Mouse (Mus musculus) spleen, postnatal 36 days (tissue): ENCODE measurements around the gene Tgfbr3.
"Not testable (repeated sequence)": the region's sequence is repeated elsewhere in the genome, so short reads cannot be mapped to it uniquely, and the experiment has no call there.

ENCODE experiments used
- DNase-seq, 2 experiments: peaks; one replicate each; pipeline ENCODE4 v3.0.0; 2022; ENCODE audit warnings: low spot score in 2 of 2, mixed read lengths in 1 of 2

Tgfbr3 gene

GRCm38 (mm10) chr5:107282561-107283307 is 6.7 kb downstream of the Tgfbr3 start:
- DNase-seq = no peak

- DNase-seq = no peak
These were observed 10.2 kb downstream of the Tgfbr3 start for GRCm38 (mm10) chr5:107279263-107279662.

GRCm38 (mm10) chr5:107276186-107276585 is 13.2 kb downstream of the Tgfbr3 start:
- no peak for DNase-seq

GRCm38 (mm10) chr5:107272252-107273028 is 17.0 kb downstream of the Tgfbr3 start:
- DNase-seq = no peak

GRCm38 (mm10) chr5:107269006-107269328 is 20.5 kb downstream of the Tgfbr3 start:
- DNase-seq = no peak

GRCm38 (mm10) chr5:107268121-107269005 is 21.1 kb downstream of the Tgfbr3 start:
- DNase-seq = no peak

GRCm38 (mm10) chr5:107266566-107266965 is 22.9 kb downstream of the Tgfbr3 start:
- DNase-seq = no peak

- peak; percentile 15 to 19 for DNase-seq
These were observed 24.7 kb downstream of the Tgfbr3 start for GRCm38 (mm10) chr5:107264426-107265360.

- no peak for DNase-seq
These were observed 25.6 kb downstream of the Tgfbr3 start for GRCm38 (mm10) chr5:107263836-107264235.

- DNase-seq = no peak
These were observed 27.5 kb downstream of the Tgfbr3 start for GRCm38 (mm10) chr5:107261930-107262329.

- no peak for DNase-seq
These were observed 28.5 kb downstream of the Tgfbr3 start for GRCm38 (mm10) chr5:107260708-107261495.

GRCm38 (mm10) chr5:107259487-107260040 is 29.9 kb downstream of the Tgfbr3 start:
- DNase-seq = peak in 1 of 2 experiments; percentile 11

GRCm38 (mm10) chr5:107253395-107253794 is 36.0 kb downstream of the Tgfbr3 start:
- DNase-seq = no peak

GRCm38 (mm10) chr5:107252435-107252834 is 37.0 kb downstream of the Tgfbr3 start:
- no peak for DNase-seq

GRCm38 (mm10) chr5:107251751-107252305 is 37.6 kb downstream of the Tgfbr3 start:
- DNase-seq = no peak

GRCm38 (mm10) chr5:107250548-107251272 is 38.7 kb downstream of the Tgfbr3 start:
- no peak for DNase-seq

GRCm38 (mm10) chr5:107248732-107249131 is 40.7 kb downstream of the Tgfbr3 start:
- DNase-seq = no peak

GRCm38 (mm10) chr5:107248302-107248701 is 41.1 kb downstream of the Tgfbr3 start:
- not testable (repeated sequence) for DNase-seq

- no peak for DNase-seq
These were observed 41.6 kb downstream of the Tgfbr3 start for GRCm38 (mm10) chr5:107247786-107248185.
